Mouse (Mus musculus): Measurements from ENCODE around the gene Alx3. TPM values are rescaled to one million over a fixed set of nuclear protein-coding genes. Genes with fewer than 3 reads are reported as not detected.

Alx3 gene
- total RNA-seq, 1 experiment from 2014 or later, result not detected

Other genes starting within 250 kb of the Alx3 start
- not detected in 2 replicates for gene Kcnc4, start 135.5 kb upstream of the Alx3 start, total RNA-seq (2017)
- not detected in 2 replicates for gene Slc6a17, start 77.0 kb upstream of the Alx3 start, total RNA-seq (2017)
- gene Ubl4b, start 40.0 kb upstream of the Alx3 start, total RNA-seq (2017), result not detected in 2 replicates
- gene Gm10961, start 36.3 kb downstream of the Alx3 start, total RNA-seq (2017), result not detected in 2 replicates
- gene Strip1, start 36.7 kb downstream of the Alx3 start, total RNA-seq (2017), result 17.2 and 21.6 TPM in 2 replicates
- gene Ahcyl1, start 101.5 kb downstream of the Alx3 start, total RNA-seq (2017), result 79.1 and 95.6 TPM in 2 replicates
- 1.2 and 2.1 TPM in 2 replicates for gene Csf1, start 165.4 kb downstream of the Alx3 start, total RNA-seq (2017)